Mouse (Mus musculus): ENCODE measurements around the gene Vps25. TPM values are rescaled to one million over a fixed set of nuclear protein-coding genes. Genes with fewer than 3 reads are reported as not detected.
A peak's percentile ranks its signal among the peaks of the same experiment; 100 is the strongest.

The Vps25 gene
- polyA plus RNA-seq, 2 experiments from 2014 or later: 132 to 144 TPM

GRCm38 (mm10) chr11:101276319-101277070, 23.0 kb downstream of the Vps25 start:
- ATAC-seq: no peak

- no peak for ATAC-seq
Measured at GRCm38 (mm10) chr11:101277381-101278222, 24.1 kb downstream of the Vps25 start.

GRCm38 (mm10) chr11:101278223-101279192, 25.0 kb downstream of the Vps25 start, which contains the start of the genes Cntd1 and Coa3:
Cntd1 (plus strand) TSS chr11:101279012.
Coa3 (minus strand) TSS chr11:101279114.
- peak; percentile 99 for ATAC-seq

- peak; percentile 12 for ATAC-seq
Measured at GRCm38 (mm10) chr11:101279193-101279569, 25.7 kb downstream of the Vps25 start.

- ATAC-seq: no peak
Measured at GRCm38 (mm10) chr11:101280837-101281236, 27.3 kb downstream of the Vps25 start.

GRCm38 (mm10) chr11:101282896-101283295, 29.4 kb downstream of the Vps25 start:
- no peak for ATAC-seq

GRCm38 (mm10) chr11:101283805-101284204, 30.3 kb downstream of the Vps25 start:
- ATAC-seq: no peak

GRCm38 (mm10) chr11:101287306-101287705, 33.8 kb downstream of the Vps25 start:
- no peak for ATAC-seq

GRCm38 (mm10) chr11:101291231-101291630, 37.7 kb downstream of the Vps25 start:
- ATAC-seq: no peak

GRCm38 (mm10) chr11:101295191-101295590, 41.7 kb downstream of the Vps25 start:
- ATAC-seq: no peak

- no peak for ATAC-seq
Measured at GRCm38 (mm10) chr11:101300881-101301280, 47.4 kb downstream of the Vps25 start.

- peak; percentile 34 for ATAC-seq
Measured at GRCm38 (mm10) chr11:101301299-101302003, 47.9 kb downstream of the Vps25 start.

- ATAC-seq: peak; percentile 97
Measured at GRCm38 (mm10) chr11:101302004-101302798, 48.7 kb downstream of the Vps25 start, which contains the start of gene Becn1. Becn1 (minus strand) TSS chr11:101302286.

- no peak for ATAC-seq
Measured at GRCm38 (mm10) chr11:101307744-101308143, 54.2 kb downstream of the Vps25 start.

Other genes starting within 250 kb of the Vps25 start
- gene Atp6v0a1, start 244.3 kb upstream of the Vps25 start, polyA plus RNA-seq (2017; shearing (Covaris generic)): 10 to 100 TPM in 1 of 2 experiments, 1 to 10 TPM in 1; 7.0 to 15.7 TPM
- gene Naglu, start 183.7 kb upstream of the Vps25 start, polyA plus RNA-seq (2017; shearing (Covaris generic)): 1 to 10 TPM; 7.6 to 7.9 TPM
- under 1 TPM in 1 of 2 experiments, not detected in 1; 0.32 TPM for gene Hsd17b1, start 175.3 kb upstream of the Vps25 start, polyA plus RNA-seq (2017; shearing (Covaris generic))
- 10 to 100 TPM; 17.4 to 27.7 TPM for gene Coasy, start 171.1 kb upstream of the Vps25 start, polyA plus RNA-seq (2017; shearing (Covaris generic))
- gene Mlx, start 166.4 kb upstream of the Vps25 start, polyA plus RNA-seq (2017; shearing (Covaris generic)): 10 to 100 TPM; 60.2 to 68.1 TPM
- 1 to 10 TPM; 8.4 to 9.8 TPM for gene Psmc3ip, start 158.3 kb upstream of the Vps25 start, polyA plus RNA-seq (2017; shearing (Covaris generic))
- 10 to 100 TPM; 16.1 to 27.9 TPM for gene Retreg3, start 133.8 kb upstream of the Vps25 start, polyA plus RNA-seq (2017; shearing (Covaris generic))
- 10 to 100 TPM; 24.9 to 34.0 TPM for gene Tubg1, start 133.8 kb upstream of the Vps25 start, polyA plus RNA-seq (2017; shearing (Covaris generic))
- gene Tubg2, start 97.8 kb upstream of the Vps25 start, polyA plus RNA-seq (2017; shearing (Covaris generic)): 1 to 10 TPM; 1.4 to 3.5 TPM
- under 1 TPM in 1 of 2 experiments, not detected in 1; 0.17 TPM for gene Cntnap1, start 83.2 kb upstream of the Vps25 start, polyA plus RNA-seq (2017; shearing (Covaris generic))
- not detected for gene Plekhh3, start 82.4 kb upstream of the Vps25 start, polyA plus RNA-seq (2017; shearing (Covaris generic))
- gene Ccr10, start 78.3 kb upstream of the Vps25 start, polyA plus RNA-seq (2017; shearing (Covaris generic)): 1 to 10 TPM in 1 of 2 experiments, under 1 TPM in 1; 0.36 to 2.0 TPM
- gene Ezh1, start 27.2 kb upstream of the Vps25 start, polyA plus RNA-seq (2017; shearing (Covaris generic)): 10 to 100 TPM; 57.3 to 85.6 TPM
- gene Ramp2, start 7.7 kb upstream of the Vps25 start, polyA plus RNA-seq (2017; shearing (Covaris generic)): not detected
- 1 to 10 TPM in 1 of 2 experiments, under 1 TPM in 1; 0.91 to 1.4 TPM for gene Wnk4, start 6.9 kb downstream of the Vps25 start, polyA plus RNA-seq (2017; shearing (Covaris generic))
- gene Cntd1, start 25.3 kb downstream of the Vps25 start, polyA plus RNA-seq (2017; shearing (Covaris generic)): under 1 TPM in 1 of 2 experiments, not detected in 1; 0.97 TPM
- 100 to 1,000 TPM; 132 to 135 TPM for gene Coa3, start 25.4 kb downstream of the Vps25 start, polyA plus RNA-seq (2017; shearing (Covaris generic))
- 10 to 100 TPM; 68.1 to 99.6 TPM for gene Becn1, start 48.6 kb downstream of the Vps25 start, polyA plus RNA-seq (2017; shearing (Covaris generic))
- gene Psme3, start 62.5 kb downstream of the Vps25 start, polyA plus RNA-seq (2017; shearing (Covaris generic)): 10 to 100 TPM; 29.8 to 30.0 TPM
- 1 to 10 TPM; 2.3 to 3.0 TPM for gene Aoc2, start 71.4 kb downstream of the Vps25 start, polyA plus RNA-seq (2017; shearing (Covaris generic))
- not detected for gene Aoc3, start 76.9 kb downstream of the Vps25 start, polyA plus RNA-seq (2017; shearing (Covaris generic))
- gene G6pc, start 113.9 kb downstream of the Vps25 start, polyA plus RNA-seq (2017; shearing (Covaris generic)): not detected
- gene Aarsd1, start 163.9 kb downstream of the Vps25 start, polyA plus RNA-seq (2017; shearing (Covaris generic)): 10 to 100 TPM; 36.2 to 41.6 TPM
- gene Gm27029, start 171.1 kb downstream of the Vps25 start, polyA plus RNA-seq (2017; shearing (Covaris generic)): 1 to 10 TPM; 1.3 to 1.8 TPM
- gene Rundc1, start 171.4 kb downstream of the Vps25 start, polyA plus RNA-seq (2017; shearing (Covaris generic)): 1 to 10 TPM; 8.0 to 8.5 TPM
- 1 to 10 TPM; 1.7 to 2.1 TPM for gene Ptges3l, start 171.6 kb downstream of the Vps25 start, polyA plus RNA-seq (2017; shearing (Covaris generic))
- 100 to 1,000 TPM; 407 to 740 TPM for gene Rpl27, start 188.6 kb downstream of the Vps25 start, polyA plus RNA-seq (2017; shearing (Covaris generic))
- 100 to 1,000 TPM; 174 to 204 TPM for gene Ifi35, start 194.7 kb downstream of the Vps25 start, polyA plus RNA-seq (2017; shearing (Covaris generic))
- gene Rnd2, start 211.3 kb downstream of the Vps25 start, polyA plus RNA-seq (2017; shearing (Covaris generic)): under 1 TPM in 1 of 2 experiments, not detected in 1; 0.23 TPM
- gene Vat1, start 212.5 kb downstream of the Vps25 start, polyA plus RNA-seq (2017; shearing (Covaris generic)): 1 to 10 TPM; 1.1 to 1.5 TPM

Data from CD4-positive, CD25-positive, alpha-beta regulatory T cell, adult 4 months (primary cell).